In the genomic region with DNA sequence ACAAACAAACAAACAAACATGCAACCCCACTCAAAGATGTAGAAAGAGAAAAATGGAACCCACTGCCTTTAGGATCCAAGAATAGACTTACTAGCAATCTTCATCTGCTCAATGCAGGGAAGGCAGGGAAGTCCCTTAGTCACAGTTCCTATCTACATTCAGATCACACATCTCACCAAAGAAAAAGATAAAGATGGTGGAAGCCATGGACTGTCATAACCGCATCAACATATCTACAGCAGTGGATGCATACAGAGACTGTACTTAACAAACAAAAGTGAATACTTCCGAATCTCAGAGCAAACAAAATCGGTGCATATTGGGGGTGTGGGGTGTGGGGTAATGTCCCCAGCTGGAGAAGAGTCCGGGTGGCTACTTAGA, we compare ENCODE assay signal across 10 mouse cellular contexts.
DNase-seq lines count a peak whose midpoint lies in the region; ATAC-seq and TF ChIP-seq lines count a peak whose summit lies in the region.
"Had no signal": no experiment of that assay in that cellular context is flagged by ENCODE, and none has a peak within 500 bp of the region (broad histone marks: within the 10 kb centered on the region; RNA-seq: fewer than 3 reads in every experiment).

No protein-coding gene starts in this region.

- peak overlapping the region; percentile 41; the same call in 1 of the 2 replicates for H3K27ac ChIP-seq in kidney, embryonic 16.5 days (ENCODE audit: low read length)
- H3K27ac ChIP-seq in embryonic facial prominence, embryonic 13.5 days: no peak overlapping the region
- H3K27ac ChIP-seq in macrophage: peak overlapping the region; percentile 74
- H3K27ac ChIP-seq in cerebellum, adult 2 months (ENCODE audit: insufficient read depth, low read length): no peak overlapping the region
- H3K27ac ChIP-seq: neural tube, embryonic 15.5 days had no signal

- H3K4me1 ChIP-seq in erythroblast, embryonic 14.5 days (ENCODE audit: control insufficient read depth): peaks cover 25% of the 10 kb centered on the region
- H3K4me1 ChIP-seq in kidney, embryonic 16.5 days (ENCODE audit: insufficient read depth, low read length): peaks cover 10% of the 10 kb centered on the region
- peaks cover 20% of the 10 kb centered on the region for H3K4me1 ChIP-seq in embryonic facial prominence, embryonic 13.5 days
- H3K4me1 ChIP-seq in cerebellum, adult 2 months (ENCODE audit: control insufficient read depth, insufficient read depth, low read length): no peaks in the 10 kb centered on the region
- H3K4me1 ChIP-seq: neural tube, embryonic 15.5 days had no signal

- ATAC-seq in erythroblast, adult 5-6 weeks (replicated peaks; ENCODE audit: low FRiP score, poor library complexity, severe bottlenecking): no peak
- ATAC-seq in kidney, embryonic 16.5 days (ENCODE audit: low FRiP score, low TSS enrichment): no peak
- no peak for ATAC-seq in embryonic facial prominence, embryonic 13.5 days (ENCODE audit: insufficient number of reproducible peaks, insufficient read depth, low FRiP score, low TSS enrichment, low read depth)

- peak overlapping the region; percentile 57 for H3K4me3 ChIP-seq in erythroblast, embryonic 14.5 days (replicated peaks)
- H3K4me3 ChIP-seq in kidney, embryonic 16.5 days (ENCODE audit: low read length): no peak overlapping the region; the same call in 1 of the 2 replicates
- 0 out of 2 replicates have a peak overlapping the region, but pooled peaks have one; percentile 29 for H3K4me3 ChIP-seq in embryonic facial prominence, embryonic 13.5 days
- H3K4me3 ChIP-seq in macrophage (ENCODE audit: inconsistent target): peak overlapping the region; percentile 31; the same call in 1 of the 2 replicates
- no peak overlapping the region for H3K4me3 ChIP-seq in cerebellum, adult 2 months (replicated peaks; ENCODE audit: insufficient read depth, low read depth, low read length)
- H3K4me3 ChIP-seq: neural tube, embryonic 15.5 days had no signal

- H3K9ac ChIP-seq in kidney, embryonic 16.5 days (replicated peaks; ENCODE audit: low read length): no peak overlapping the region
- no peak overlapping the region for H3K9ac ChIP-seq in embryonic facial prominence, embryonic 13.5 days
- H3K9ac ChIP-seq: neural tube, embryonic 15.5 days had no signal

- no peaks in the 10 kb centered on the region for H3K27me3 ChIP-seq in erythroblast, embryonic 14.5 days (ENCODE audit: control insufficient read depth)
- 0 out of 2 replicates have a peak, but pooled peaks cover 7% of the 10 kb centered on the region for H3K27me3 ChIP-seq in kidney, embryonic 16.5 days (ENCODE audit: insufficient read depth, low read length)
- H3K27me3 ChIP-seq in embryonic facial prominence, embryonic 13.5 days: peaks cover 39% of the 10 kb centered on the region
- no peaks in the 10 kb centered on the region for H3K27me3 ChIP-seq in cerebellum, adult 2 months (ENCODE audit: control insufficient read depth, insufficient read depth, low read length)
- H3K27me3 ChIP-seq: neural tube, embryonic 15.5 days had no signal

- TF ChIP-seq POLR2A in cerebellum, adult 2 months (IDR thresholded peaks at IDR 0.05; ENCODE audit: borderline replicate concordance, insufficient read depth, low read length): no peak

- 85% methylated on average over 4 of the region's 4 CpGs for WGBS in kidney, embryonic 16.5 days
- WGBS in embryonic facial prominence, embryonic 13.5 days: 83% methylated on average over 4 of the region's 4 CpGs
- 54% methylated on average over 4 of the region's 4 CpGs for WGBS in macrophage (ENCODE audit: missing documents)
- 90% methylated on average over 4 of the region's 4 CpGs for WGBS in cerebellum, adult 2 months

- no peak for TF ChIP-seq CTCF in cerebellum, adult 2 months (IDR thresholded peaks at IDR 0.05; ENCODE audit: borderline replicate concordance, insufficient read depth, low read depth, low read length)

- H3K4me2 ChIP-seq in kidney, embryonic 16.5 days (replicated peaks; ENCODE audit: low read depth, low read length): peak overlapping the region; percentile 50
- peak overlapping the region; percentile 58 for H3K4me2 ChIP-seq in embryonic facial prominence, embryonic 13.5 days

- H3K36me3 ChIP-seq in erythroblast, embryonic 14.5 days (ENCODE audit: control insufficient read depth): no peaks in the 10 kb centered on the region
- no peaks in the 10 kb centered on the region for H3K36me3 ChIP-seq in kidney, embryonic 16.5 days (ENCODE audit: insufficient read depth, low read length)
- no peaks in the 10 kb centered on the region for H3K36me3 ChIP-seq in embryonic facial prominence, embryonic 13.5 days
- H3K36me3 ChIP-seq in macrophage (ENCODE audit: inconsistent target): no peaks in the 10 kb centered on the region
- H3K36me3 ChIP-seq: neural tube, embryonic 15.5 days had no signal

- DNase-seq in kidney, postnatal 4 days: no peak
- no peak for DNase-seq in ovary, postnatal 36 days (ENCODE audit: low spot score)
- DNase-seq in cerebellum, adult 2 months: no peak
- DNase-seq: cerebellum, adult 9-10 months had no signal

- no peaks in the 10 kb centered on the region for H3K79me2 ChIP-seq in macrophage (ENCODE audit: inconsistent target)

- no peaks in the 10 kb centered on the region for H3K9me3 ChIP-seq in erythroblast, embryonic 14.5 days (ENCODE audit: control insufficient read depth, low read length)
- H3K9me3 ChIP-seq in kidney, embryonic 16.5 days (ENCODE audit: low read length): no peaks in the 10 kb centered on the region
- no peaks in the 10 kb centered on the region for H3K9me3 ChIP-seq in embryonic facial prominence, embryonic 13.5 days
- H3K9me3 ChIP-seq: neural tube, embryonic 15.5 days had no signal

Comparison
In these comparisons a context has a peak if more than half of its experiments do, and no peak if none do; other contexts are left out.
1. H3K4me3 ChIP-seq: peak in erythroblast, embryonic 14.5 days (single experiment), embryonic facial prominence, embryonic 13.5 days (single experiment) and macrophage (single experiment); none in kidney, embryonic 16.5 days (single experiment) and cerebellum, adult 2 months (single experiment).
2. H3K27ac ChIP-seq: peak in kidney, embryonic 16.5 days (single experiment) and macrophage (single experiment); none in embryonic facial prominence, embryonic 13.5 days (single experiment) and cerebellum, adult 2 months (single experiment).